Mouse (Mus musculus) kidney, postnatal 4 days (tissue): ENCODE measurements around the gene Vmn1r54.
"Not testable (repeated sequence)": the region's sequence is repeated elsewhere in the genome, so short reads cannot be mapped to it uniquely, and the experiment has no call there.

Experiments
- DNase-seq, 2 experiments: peaks; one replicate each; pipeline ENCODE4 v3.0.0; 2021; ENCODE audit warnings: mixed read lengths in 2 of 2

Gene Vmn1r54

DNA sequence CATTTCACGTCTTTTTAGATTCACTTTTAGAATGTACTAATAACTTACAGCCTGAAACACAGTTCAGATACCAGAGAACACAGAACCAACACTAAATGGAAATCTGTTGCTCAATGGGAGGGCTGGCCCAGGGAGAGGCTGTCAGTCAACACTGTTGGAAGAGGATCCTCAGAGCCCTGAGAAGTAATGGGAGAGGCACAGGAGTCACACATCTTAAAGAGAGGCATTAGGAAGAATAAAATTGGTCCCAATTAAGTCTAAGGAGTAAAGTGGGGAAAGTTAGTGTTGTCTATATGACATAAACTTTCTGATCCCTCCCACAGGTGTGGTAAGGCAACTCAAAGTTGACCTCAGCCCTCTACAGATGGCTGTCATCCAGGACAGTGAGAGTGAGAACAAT, at the start of gene Vmn1r54:
TSS of gene Vmn1r54 (plus strand) at position 301 of the 400 bp plus-strand sequence.
- no peak for DNase-seq

DNA sequence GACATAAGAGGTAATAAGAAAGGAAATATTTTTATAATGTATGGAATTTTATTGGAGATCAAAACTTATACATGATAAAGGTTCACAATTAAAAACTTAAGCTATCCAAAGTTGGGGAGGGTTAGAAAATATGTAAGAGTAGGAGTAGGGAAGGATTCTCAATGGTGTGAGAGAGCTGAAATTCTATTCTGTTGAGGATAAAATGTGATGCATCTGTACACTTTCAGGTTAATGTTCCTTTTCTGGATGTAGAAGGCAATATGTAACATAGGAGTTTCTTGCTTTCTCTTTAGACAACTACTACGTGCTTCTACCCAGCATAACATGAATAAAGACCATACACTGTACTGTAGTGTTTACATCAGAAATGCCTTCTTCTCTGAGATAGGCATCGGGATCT, 43.6 kb upstream of the Vmn1r54 start, which contains the start of gene V1ra8:
TSS of gene V1ra8 (plus strand) at position 301 of the 400 bp plus-strand sequence.
- not testable (repeated sequence) for DNase-seq

DNA sequence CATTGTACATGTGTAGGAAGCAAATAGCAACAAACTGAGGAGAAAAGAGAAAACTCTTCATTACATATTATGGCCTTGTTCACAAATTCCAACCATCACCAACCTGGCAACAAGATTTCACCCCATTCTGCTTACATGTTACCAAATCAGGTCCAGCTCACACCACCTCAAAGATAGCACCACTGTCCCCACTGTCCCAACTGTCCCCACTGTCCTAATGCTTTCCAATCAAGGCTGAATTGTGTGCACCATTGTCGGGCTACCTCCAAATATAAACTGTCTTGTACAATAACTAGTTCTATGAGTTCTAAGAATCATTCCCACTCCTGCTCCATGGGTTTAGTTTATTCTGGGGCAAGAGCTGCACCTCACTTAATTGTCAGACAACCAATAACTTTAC, 21.8 kb upstream of the Vmn1r54 start, which contains the start of gene Vmn1r53:
TSS of gene Vmn1r53 (minus strand) at position 101 of the 400 bp plus-strand sequence.
- DNase-seq: no peak

DNA sequence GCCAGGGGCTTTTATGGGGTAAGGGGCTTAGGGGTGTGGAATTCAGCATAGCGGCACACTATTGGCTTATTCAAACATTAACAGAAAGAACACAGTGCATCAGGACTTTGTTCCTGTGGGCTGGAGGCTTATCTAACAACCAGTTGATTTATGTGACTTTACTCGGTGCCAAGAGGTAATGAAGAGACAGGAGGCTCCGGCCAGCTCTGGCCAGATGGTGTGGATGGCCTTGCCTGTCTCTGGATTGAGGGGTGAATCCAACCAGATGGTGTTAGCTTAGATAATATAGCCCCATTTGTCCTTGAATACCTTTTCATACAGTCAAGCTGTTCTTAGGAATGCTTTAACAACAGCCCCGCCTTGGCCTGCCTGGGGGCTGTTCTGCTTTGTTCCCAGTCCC, 14.0 kb upstream of the Vmn1r54 start:
- DNase-seq: not testable (repeated sequence)

DNA sequence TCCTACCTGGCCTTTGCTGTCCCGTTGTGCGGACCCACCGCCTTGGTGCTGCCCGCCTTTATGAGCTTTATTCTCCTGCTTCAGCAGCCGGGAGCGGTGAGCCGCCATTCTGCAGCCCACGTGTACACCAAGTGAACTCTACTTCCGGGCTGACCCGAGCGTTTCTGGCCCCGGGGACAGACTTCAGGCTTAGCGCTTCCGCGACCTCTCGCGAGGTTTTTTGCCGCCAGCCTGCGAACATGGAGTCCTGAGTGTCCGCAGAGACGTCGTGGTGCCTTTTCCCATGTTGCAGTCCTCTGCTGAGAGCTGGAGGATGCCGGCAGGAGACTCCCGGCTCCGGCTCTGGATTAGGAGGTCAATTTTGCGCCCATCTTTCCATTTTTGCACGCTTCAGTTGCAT, 13.4 kb upstream of the Vmn1r54 start:
- no peak for DNase-seq

DNA sequence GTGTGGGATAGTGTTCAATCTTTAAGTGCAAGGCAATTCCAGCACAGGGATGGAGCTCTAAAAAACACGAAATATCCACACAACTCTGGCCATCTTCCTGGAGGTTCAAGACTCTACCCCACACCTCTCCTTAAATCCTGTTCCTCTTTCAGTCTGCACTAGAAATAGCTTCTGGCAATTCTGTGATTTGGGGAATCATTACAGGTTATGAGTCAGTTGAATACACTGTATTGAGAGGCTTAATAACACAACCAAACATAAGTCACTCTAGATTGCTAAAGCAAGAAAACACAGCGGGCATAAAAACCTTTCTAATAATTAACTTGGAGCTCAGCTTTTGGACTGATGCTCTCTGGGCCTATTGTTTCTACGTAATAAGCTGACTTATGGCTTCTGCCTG, 2.1 kb upstream of the Vmn1r54 start:
- DNase-seq: no peak

DNA sequence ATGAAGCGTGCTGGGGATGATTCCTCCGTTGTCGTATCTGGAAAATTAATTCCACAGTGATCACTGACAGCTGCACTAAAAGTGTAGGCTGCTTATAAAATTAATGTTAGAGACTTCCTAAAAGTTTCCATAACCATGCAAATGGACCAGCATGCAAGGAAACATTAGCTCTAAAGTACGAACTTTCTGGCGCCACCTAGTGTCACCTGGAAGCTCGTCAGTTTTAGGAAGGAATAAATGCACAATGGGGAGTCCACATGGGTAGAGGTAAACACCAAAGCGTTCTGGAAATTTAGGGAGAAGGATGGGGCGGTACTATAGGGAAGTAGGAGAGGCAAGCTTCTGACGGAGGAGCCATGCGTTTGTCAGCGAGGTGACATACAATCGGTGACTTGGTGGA, 42.2 kb downstream of the Vmn1r54 start:
- DNase-seq: peak; percentile 49 to 62

DNA sequence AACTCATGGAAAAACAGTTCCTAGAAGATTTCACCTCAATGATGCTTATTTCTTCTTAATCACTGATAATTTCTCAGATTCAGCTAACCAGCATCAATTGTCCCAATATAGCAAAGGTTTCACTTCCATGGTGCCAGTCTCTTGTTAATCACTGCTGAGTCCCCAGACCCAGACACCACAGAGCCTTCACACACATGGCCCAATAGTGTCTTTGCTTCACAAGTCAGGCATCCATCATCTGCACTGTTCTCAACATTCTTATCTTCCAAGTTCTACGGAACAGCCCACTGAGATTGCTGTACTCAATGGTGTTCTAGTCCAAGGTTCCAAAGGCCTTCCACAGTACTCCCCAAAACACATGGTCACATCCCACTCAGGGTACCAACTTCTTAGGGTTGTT, 54.8 kb downstream of the Vmn1r54 start, which contains the start of gene BC048671:
TSS of gene BC048671 (plus strand) at position 301 of the 400 bp plus-strand sequence.
- DNase-seq: no peak

DNA sequence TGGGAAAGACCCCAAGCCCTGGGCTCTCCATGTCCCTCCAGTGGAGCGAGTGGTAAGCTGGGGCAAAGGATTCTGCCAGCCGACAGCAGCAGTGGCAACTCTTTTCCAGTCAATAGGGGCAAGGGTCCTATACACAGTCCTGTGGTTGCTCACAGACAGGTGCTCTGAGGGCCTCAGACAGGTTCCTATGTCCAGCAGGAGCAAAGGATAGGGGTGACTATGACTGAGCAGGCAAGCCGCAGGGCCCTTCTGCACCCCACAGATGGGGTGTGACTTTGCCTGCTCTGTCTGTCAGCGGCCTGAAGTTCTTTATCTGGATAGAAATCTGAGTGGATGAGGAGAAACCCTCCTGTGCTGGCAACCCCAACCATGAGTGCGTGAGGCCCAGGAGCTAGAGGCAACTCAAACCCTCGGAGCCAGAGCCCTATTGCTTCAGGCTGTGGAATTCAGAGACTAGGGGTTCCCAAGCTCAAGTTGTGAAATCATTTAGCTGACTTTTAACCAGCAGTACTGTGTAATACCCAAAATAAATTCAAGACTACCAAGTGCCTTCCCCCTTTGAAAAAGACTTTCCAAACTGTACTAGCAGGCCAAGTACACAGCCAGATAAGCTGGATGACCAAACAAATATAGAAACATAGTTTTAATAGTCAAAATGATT, 60.3 kb downstream of the Vmn1r54 start:
- DNase-seq: no peak

DNA sequence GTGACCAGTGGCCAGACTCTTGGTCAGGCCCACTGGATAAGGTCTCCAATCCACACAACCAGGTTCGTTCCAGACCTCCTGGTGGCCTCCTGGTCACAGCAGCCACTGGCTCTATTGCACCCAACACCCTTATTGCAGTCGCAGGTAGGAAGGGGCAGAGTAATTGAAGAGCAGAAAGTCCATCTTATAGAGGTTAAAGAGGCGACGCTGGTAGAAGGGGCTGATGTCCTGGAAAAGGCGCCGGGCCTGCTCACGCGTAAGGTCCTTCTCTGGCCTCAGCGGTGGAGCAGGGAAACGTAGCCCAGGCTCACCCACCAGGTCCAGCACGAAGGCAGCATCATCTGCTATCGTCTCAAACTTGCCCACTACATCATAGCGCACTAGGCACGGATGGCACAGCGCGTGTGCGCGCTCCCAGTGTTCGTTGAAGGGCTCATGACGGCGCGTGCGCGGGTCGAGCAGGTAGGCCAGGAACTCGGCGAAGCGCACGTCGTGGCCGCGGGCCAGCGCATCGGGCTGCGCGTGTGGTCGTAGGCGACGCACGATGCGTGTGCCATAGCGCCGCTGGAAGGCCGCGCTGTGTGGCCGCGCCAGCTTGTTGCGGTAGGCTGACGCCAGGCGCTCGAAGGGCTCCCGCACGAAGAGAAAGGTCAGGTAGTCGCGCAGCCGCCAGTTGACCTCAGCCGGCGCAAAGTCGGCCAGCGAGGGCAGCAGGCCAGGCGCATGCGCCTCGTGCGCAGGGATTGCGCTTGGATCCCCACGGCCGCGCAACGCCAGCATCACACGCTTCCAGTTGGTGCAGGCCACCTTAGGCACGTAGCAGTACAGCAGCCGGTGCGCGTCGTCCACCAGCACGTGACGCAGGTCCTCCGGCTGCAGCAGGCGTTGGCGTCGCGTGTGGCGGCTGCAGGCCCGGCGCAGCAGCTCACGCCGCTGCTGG, 63.0 kb downstream of the Vmn1r54 start:
- no peak for DNase-seq

DNA sequence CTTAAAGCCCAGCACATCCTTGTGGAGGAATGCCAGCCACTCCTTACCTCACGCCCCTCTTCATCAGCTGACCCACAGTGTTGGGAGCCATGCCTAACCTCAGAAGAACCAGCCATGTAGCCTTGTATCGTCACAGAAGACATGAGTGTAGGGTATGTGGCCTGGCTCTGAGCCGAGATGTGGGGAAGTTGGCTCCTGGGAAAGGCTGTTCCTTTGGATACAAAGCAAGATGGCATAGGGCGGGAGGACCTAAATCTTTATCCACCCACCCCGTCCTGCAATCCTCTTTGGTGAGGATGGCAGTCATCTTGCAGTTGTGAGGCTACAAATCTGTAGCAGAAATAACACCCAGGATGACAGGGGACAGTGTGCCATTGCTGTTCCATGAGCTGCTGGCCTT, 69.9 kb downstream of the Vmn1r54 start:
- no peak for DNase-seq

DNA sequence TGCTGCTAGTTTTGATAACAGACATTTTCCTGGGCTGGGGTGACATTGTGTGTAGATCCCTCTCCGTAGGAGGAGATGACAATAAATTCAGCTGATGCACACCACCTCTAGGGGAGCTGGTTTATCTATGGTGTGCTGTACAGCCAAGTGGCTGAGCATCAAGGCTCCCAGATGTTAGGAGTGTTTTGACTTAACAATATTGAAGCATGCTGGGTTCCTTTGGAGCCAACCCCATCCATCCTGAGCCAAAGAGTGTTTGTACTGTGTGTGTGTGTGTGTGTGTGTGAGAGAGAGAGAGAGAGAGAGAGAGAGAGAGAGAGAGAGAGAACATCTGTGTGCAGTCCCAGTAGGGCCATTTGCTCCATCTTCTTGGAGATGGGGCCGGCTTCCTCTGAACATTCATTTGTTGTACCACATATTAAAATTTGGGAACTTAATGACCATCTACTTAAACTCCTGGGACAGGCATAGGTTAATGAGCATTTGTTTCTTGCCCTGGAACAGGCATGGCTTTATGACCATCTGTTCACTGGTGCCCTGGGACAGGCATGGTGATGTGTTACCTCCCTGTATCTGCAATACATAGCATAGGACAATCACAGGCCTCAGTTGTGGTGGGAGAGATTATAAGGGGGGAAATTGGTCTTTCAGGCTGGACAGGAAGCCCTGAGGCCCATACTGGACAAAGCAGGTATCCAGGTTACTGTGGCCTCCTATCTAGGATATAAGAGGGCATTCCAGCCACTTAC, 71.6 kb downstream of the Vmn1r54 start:
- no peak for DNase-seq

DNA sequence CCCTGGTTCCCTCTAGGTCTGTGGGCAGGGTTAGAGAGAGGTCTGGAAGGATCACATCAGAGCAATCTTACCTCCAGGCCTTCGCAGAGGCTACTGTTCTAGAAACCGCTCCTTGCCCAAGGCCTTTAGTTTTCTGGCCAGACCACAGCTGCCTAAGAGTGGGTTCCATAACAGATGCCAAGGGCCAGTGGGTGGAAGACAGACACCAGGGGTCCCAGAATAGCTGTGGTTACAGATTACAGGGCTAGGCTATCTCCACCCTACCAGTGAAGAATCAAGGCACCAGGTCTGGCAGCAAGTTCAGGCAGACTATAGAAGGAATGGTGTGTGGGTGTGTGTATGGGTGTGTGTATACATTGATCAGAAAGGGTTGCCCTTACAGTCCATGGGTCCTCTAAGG, 72.9 kb downstream of the Vmn1r54 start:
- no peak for DNase-seq

DNA sequence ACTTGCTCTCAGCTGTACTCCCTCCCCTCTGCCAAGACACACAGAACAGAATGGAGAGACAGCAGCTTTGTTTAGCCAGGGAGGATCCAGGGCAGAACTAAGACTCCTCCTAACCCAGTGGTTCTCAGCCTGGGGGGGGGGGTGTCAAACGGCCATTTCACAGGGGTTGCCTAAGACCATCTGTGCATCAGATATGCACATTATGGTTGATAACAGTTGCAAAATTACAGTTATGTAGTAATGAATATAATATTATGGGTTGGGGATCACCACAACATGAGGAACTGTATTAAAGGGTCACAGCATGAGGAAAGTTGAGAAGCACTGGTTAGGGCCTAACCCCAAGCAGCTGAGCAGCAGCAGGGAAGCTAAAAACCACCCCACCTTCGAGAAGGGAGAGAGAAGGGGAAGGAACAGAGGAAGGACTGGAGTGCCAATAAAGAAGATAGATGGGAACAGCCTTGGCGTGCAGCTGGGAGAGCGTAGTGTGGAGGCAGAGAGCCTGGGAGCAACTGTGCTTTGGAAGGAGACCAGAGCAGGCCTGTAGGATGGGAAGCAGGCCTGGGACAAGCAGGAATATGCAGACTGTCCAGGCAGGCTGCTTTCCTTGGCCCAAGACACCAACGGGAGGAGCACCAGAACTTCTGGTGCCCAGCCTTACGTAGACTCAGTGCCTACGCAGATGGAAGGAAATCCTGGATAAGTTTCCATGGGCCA, 73.5 kb downstream of the Vmn1r54 start:
- peak in 1 of 2 experiments; percentile 28 for DNase-seq

DNA sequence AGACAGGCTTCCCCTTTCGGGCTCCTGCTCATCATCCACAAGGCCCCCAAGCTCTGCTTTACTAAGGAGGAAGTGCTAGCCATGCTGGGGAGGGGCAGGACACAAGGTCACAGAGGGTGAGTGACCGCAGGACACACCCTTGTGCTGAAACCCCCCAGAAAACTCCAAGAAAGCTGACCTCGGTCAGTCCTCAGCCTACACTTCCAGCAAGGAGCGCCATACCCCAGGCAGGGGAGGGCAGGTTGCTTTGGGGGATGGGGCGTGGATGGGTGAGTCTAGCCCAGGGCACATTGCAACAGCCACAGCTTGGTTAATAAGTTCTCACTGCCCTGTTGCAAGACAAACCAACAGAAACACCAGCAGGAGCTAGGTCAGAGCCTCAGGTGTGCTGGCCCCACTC, 74.3 kb downstream of the Vmn1r54 start:
- peak; percentile 54 to 73 for DNase-seq
